Mouse (Mus musculus) stomach, postnatal 0 days (tissue): ENCODE measurements around the gene Tmem120b.

Source experiments
- CTCF ChIP-seq: IDR thresholded peaks from 2 replicates; pipeline ENCODE4 v1.5.1; 2016; ENCODE audit warnings: antibody characterized with exemption, low read depth, mild to moderate bottlenecking, moderate library complexity
- EP300 ChIP-seq: optimal IDR thresholded peaks from 2 replicates; pipeline ENCODE3; 2016; ENCODE audit warnings: antibody characterized with exemption

- TF ChIP-seq CTCF = peak; percentile 25; the same call in 1 of the 2 replicates
- TF ChIP-seq EP300 = no peak
Observed at GRCm38 (mm10) chr5:123051736-123052135, 16.5 kb upstream of the Tmem120b start.
